Mouse (Mus musculus): ENCODE measurements at regions not wholly inside any gene's neighbourhood (a gene's known extent, or its start where the extent isn't known, plus 50 kb on each side); places are given as distances from the start of the nearest gene placed in this dataset.

DNA sequence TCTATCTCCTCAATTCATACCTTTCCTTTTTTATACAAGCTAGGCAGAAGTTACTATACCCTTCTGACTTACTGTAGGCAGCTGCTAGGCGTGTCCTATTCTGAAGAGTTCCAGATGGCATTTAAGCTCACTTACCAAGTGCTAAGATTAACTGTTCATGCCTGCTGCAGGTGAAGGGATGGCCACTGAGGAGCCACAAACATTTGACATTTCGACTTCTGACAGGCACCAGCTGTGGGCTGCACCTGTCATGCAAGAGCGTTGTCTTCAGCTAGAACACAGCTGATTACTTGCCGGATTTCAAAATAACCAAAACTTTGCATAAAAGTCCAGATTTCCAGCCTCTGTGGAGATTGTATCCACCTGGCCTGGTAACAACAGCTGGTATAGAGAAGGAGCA, 419.7 kb downstream of the Zfp619 start:
- no peak for TF ChIP-seq POLR2A (IDR thresholded peaks at IDR 0.05; ENCODE audit: insufficient read depth, low read depth, low read length)
- TF ChIP-seq CTCF (IDR thresholded peaks at IDR 0.05), result no peak
- no peak for TF ChIP-seq EP300 (IDR thresholded peaks at IDR 0.05; ENCODE audit: insufficient read depth, low read depth, low read length)

Measured in heart, adult 2 months (tissue).